Mouse (Mus musculus) embryonic fibroblast, embryonic 13.5 days (primary cell): Measurements from ENCODE around the gene Cplx3.

Experiments used
- CTCF ChIP-seq: IDR thresholded peaks from 2 replicates; pipeline ENCODE4 v1.5.1; 2011; ENCODE audit warnings: mild to moderate bottlenecking, control low read depth, low read length, moderate library complexity, borderline replicate concordance; ENCODE audit not compliant: insufficient read depth
- POLR2A ChIP-seq: IDR thresholded peaks from 2 replicates; pipeline ENCODE4 v1.6.1; 2011; ENCODE audit warnings: low read depth, mild to moderate bottlenecking, control low read depth, low read length, moderate library complexity

DNA sequence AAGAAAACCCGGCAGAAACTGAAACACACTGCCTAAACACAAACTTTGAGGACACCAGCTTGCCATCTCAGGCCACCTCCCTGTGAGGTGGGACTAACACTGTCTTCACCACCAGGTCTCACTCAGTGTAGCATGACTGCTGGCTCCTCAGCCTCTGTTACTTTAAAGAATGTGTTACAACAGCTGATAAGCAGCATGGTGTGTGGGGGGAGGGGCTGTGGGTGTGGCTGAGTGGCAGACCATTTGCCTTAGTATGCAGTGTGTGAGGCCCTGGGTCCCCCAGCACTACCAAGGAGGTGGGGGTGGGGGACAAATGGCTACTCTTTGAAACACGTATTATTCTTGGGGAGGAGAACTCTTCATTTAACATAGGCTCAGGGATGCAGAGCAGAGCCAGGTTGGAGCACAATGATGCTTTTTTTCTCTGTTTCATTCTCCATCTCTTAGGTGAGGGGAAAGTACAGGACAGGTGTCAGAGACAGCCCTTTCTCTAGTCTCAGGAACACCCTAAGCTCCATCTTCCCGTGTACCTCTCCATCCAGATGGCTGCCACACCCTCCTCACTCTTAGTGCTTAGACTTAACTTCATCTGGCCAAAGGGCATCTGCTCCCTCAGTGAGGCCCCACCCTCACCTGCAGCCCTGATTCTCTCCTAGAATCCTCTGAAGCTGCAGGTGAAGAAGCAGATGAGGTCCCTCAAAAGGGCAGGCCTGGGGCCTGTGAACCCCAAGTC is 5.3 kb downstream of the Cplx3 start:
- TF ChIP-seq CTCF (no peak), POLR2A (no peak)
